Mouse (Mus musculus) C2C12 (cell line): ENCODE results near the gene Slc34a2. TPM values are rescaled to one million over a fixed set of nuclear protein-coding genes. Genes with fewer than 3 reads are reported as not detected.

Source experiments
- H3K27me3 ChIP-seq: one replicate; pipeline ENCODE4 v1.6.1; 2011; ENCODE audit not compliant: control insufficient read depth, insufficient read depth, insufficient read length
- H3K36me3 ChIP-seq: one replicate; pipeline ENCODE4 v1.6.1; 2011; ENCODE audit not compliant: control insufficient read depth, insufficient read depth
- H3K4me3 ChIP-seq: one replicate; pipeline ENCODE4 v1.5.1; 2011; ENCODE audit warnings: mild to moderate bottlenecking, control low read depth; ENCODE audit not compliant: poor library complexity, insufficient read depth, severe bottlenecking
- H3K79me2 ChIP-seq: one replicate; pipeline ENCODE4 v1.6.1; 2011; ENCODE audit not compliant: control insufficient read depth, insufficient read depth
- H3K79me3 ChIP-seq: one replicate; pipeline ENCODE4 v1.6.1; 2011; ENCODE audit warnings: low read depth, control low read depth
- H3ac ChIP-seq: one replicate; pipeline ENCODE3; 2011; ENCODE audit warnings: low read depth; ENCODE audit not compliant: control insufficient read depth, insufficient read length
- CEBPB ChIP-seq: IDR thresholded peaks from one replicate; pipeline ENCODE4 v1.6.1; 2011; ENCODE audit warnings: low read depth, mild to moderate bottlenecking, control low read depth, moderate library complexity
- CTCF ChIP-seq: IDR thresholded peaks from one replicate; pipeline ENCODE4 v1.5.1; 2011; ENCODE audit not compliant: control insufficient read depth, insufficient read depth, insufficient read length
- FOSL1 ChIP-seq: IDR thresholded peaks from one replicate; pipeline ENCODE4 v1.8.0; 2011; ENCODE audit warnings: mild to moderate bottlenecking, low read length; ENCODE audit not compliant: poor library complexity, insufficient read depth, severe bottlenecking
- MAX ChIP-seq: IDR thresholded peaks from one replicate; pipeline ENCODE4 v1.6.1; 2011; ENCODE audit warnings: mild to moderate bottlenecking, control low read depth
- MYOD1 ChIP-seq: IDR thresholded peaks from one replicate; pipeline ENCODE4 v1.6.1; 2011; ENCODE audit warnings: low read depth; ENCODE audit not compliant: control insufficient read depth, insufficient read length
- MYOG ChIP-seq: IDR thresholded peaks from one replicate; pipeline ENCODE4 v1.6.1; 2011; ENCODE audit not compliant: control insufficient read depth, insufficient read length; ENCODE audit errors: extremely low read depth
- USF1 ChIP-seq: IDR thresholded peaks from one replicate; pipeline ENCODE4 v1.6.1; 2011; ENCODE audit warnings: low read depth, mild to moderate bottlenecking, control low read depth, moderate library complexity
- long read RNA-seq, 2 experiments: library from polyadenylated mRNA; unstranded; transcript quantifications; one replicate each; pipeline ENCODE4 v2.0.0; 2019 to 2020
- polyA plus RNA-seq: library from polyadenylated mRNA; unstranded; fragments of >200 nt; fragmentation: generic; extraction: Trizol; gene quantifications from one replicate; pipeline ENCODE4 v1.2.1, GENCODE M21; 2012; ENCODE audit warnings: missing spikeins

Gene Slc34a2
- 0.01 TPM for polyA plus RNA-seq
- long read RNA-seq, experiment 1 = 0 reads
- long read RNA-seq, experiment 2 = 0 reads

GRCm38 (mm10) chr5:53037781-53038180, at the start of gene Slc34a2:
Gene Slc34a2 (plus strand): TSS chr5:53038081.
- Histone ChIP-seq H3ac (no peak within 1 kb of the TSS), H3K36me3 (no peaks in the 10 kb centered on the region), H3K27me3 (no peaks in the 10 kb centered on the region), H3K4me3 (no peak within 1 kb of the TSS), H3K79me3 (no peaks in the 10 kb centered on the region), H3K79me2 (no peaks in the 10 kb centered on the region)
- TF ChIP-seq FOSL1 (no peak), MAX (no peak), MYOD1 (no peak), CEBPB (no peak), CTCF (no peak), USF1 (no peak)

- Histone ChIP-seq H3K36me3 (no peaks in the 10 kb centered on the region), H3K79me2 (no peaks in the 10 kb centered on the region), H3ac (no peak overlapping the region), H3K4me3 (no peak overlapping the region), H3K27me3 (peaks cover 9% of the 10 kb centered on the region), H3K79me3 (no peaks in the 10 kb centered on the region)
- TF ChIP-seq MYOD1 = no peak
- TF ChIP-seq CTCF = no peak
- TF ChIP-seq FOSL1 = no peak
- TF ChIP-seq MAX = no peak
- TF ChIP-seq USF1 = no peak
- TF ChIP-seq MYOG = no peak
- no peak for TF ChIP-seq CEBPB
These were observed 47.1 kb upstream of the Slc34a2 start for GRCm38 (mm10) chr5:52990687-52991341.

- no peak overlapping the region for H3K4me3 ChIP-seq
- TF ChIP-seq CTCF (no peak), CEBPB (no peak), MYOD1 (no peak), MYOG (no peak), MAX (no peak), FOSL1 (no peak), USF1 (no peak)
These were observed 45.5 kb upstream of the Slc34a2 start for GRCm38 (mm10) chr5:52992210-52992897.

DNA sequence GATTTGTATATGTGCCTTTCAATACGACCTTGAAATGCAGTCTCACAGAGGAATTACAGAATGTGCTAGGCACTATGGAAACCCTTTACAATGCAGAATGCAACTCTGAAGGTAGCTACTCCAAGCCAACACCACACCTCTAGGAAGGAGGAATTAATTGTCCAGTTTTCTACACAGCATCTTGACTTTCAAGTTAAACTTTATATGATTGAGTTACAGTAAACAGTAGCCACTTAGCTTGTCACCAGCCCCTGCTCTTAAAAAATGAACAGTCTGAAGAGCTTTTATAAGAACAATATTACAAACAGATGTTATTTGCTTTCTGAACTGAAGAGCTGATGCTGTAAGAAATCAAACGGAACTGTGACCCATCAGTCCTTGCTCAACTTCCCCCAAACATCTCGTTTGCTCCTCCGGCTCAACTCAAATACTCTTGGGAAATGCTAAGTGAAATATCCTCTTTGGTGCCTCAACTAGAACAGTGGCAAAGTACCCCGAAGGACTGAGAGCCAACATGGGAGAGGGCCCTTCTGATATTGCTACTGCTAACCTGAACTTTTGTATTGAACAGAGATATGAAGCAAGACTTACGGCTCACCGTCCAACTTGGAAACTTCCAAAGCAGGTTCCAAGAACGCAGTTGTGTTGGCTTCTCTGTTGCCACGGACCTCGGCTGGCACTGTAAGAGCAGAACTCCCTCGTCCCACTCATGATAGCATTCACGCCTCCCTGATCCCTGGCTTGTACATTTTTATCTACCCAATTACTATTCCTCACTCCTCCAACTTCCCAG, 44.2 kb upstream of the Slc34a2 start:
- Histone ChIP-seq H3K4me3 (no peak overlapping the region), H3K79me2 (no peaks in the 10 kb centered on the region), H3K27me3 (peaks cover 9% of the 10 kb centered on the region), H3K36me3 (no peaks in the 10 kb centered on the region), H3ac (no peak overlapping the region), H3K79me3 (no peaks in the 10 kb centered on the region)
- no peak for TF ChIP-seq FOSL1
- TF ChIP-seq CEBPB = no peak
- no peak for TF ChIP-seq MAX
- no peak for TF ChIP-seq CTCF
- TF ChIP-seq MYOD1 = no peak
- no peak for TF ChIP-seq MYOG
- TF ChIP-seq USF1 = no peak

More at GRCm38 (mm10) chr5:52992210-52992897, 45.5 kb upstream of the Slc34a2 start:
- Histone ChIP-seq H3K36me3 (no peaks in the 10 kb centered on the region), H3K79me2 (no peaks in the 10 kb centered on the region), H3K27me3 (peaks cover 9% of the 10 kb centered on the region), H3ac (no peak overlapping the region), H3K79me3 (no peaks in the 10 kb centered on the region)

DNA sequence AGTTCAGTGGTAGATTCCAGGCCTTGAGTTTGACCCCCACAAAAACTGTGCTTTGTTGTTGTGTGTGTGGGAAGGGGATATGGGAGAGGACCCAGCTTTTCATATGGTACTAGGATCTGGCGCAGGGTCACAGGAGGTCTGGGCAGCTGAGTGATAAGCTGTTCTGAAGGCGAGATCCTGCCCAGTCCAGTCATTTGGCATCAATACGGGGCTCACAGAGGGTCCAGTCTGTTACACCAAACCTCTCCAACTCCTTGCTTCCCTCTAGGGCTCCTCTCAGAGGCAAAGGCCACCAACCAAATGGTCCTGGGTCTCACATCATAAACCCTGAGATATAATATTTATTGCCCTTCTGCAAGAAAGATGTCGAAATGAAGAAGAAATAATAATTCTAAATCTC, 42.4 kb upstream of the Slc34a2 start:
- H3K79me3 ChIP-seq = no peaks in the 10 kb centered on the region
- TF ChIP-seq MYOG (no peak), USF1 (no peak), FOSL1 (no peak), MAX (no peak), CTCF (no peak), MYOD1 (no peak), CEBPB (no peak)
- no peaks in the 10 kb centered on the region for H3K79me2 ChIP-seq
- H3ac ChIP-seq = no peak overlapping the region
- no peak overlapping the region for H3K4me3 ChIP-seq
- H3K36me3 ChIP-seq = no peaks in the 10 kb centered on the region
- H3K27me3 ChIP-seq = peaks cover 9% of the 10 kb centered on the region
